Mouse (Mus musculus) cortical plate, adult 2 months (tissue): ENCODE measurements around the gene Prickle1.

Experiments used
- CTCF ChIP-seq: fragments of 200-500 bp; IDR thresholded peaks from 2 replicates; pipeline ENCODE4 v1.5.1; 2011; ENCODE audit warnings: mild to moderate bottlenecking, control low read depth, low read length; ENCODE audit not compliant: insufficient read depth; ENCODE audit errors: extremely low read depth
- POLR2A ChIP-seq: fragments of 200-500 bp; IDR thresholded peaks from 2 replicates; pipeline ENCODE4 v1.6.1; 2011; ENCODE audit warnings: mild to moderate bottlenecking, low read length, control low read depth; ENCODE audit not compliant: insufficient read depth; ENCODE audit errors: extremely low read depth

DNA sequence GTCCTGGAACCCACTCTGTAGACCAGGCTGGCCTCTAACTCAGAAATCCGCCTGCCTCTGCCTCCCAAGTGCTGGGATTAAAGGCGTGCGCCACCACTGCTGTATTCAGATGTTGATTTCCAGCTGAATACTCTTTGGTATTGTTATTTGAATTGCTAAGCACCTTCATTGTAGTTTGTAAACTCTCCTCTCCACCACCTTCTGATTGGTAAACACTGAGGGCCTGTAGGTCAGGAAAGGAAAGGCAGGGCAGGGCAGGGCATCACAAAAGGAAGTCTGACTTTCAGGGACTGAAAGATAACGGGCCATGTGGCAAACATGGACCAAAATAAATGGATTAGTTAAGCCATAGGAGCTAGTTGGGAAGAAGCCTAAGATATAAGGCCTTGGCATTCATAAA, 106.1 kb downstream of the Prickle1 start:
- TF ChIP-seq CTCF = no peak
- no peak for TF ChIP-seq POLR2A
